Mouse (Mus musculus): ENCODE results near the gene Setd1b. TPM values are rescaled to one million over a fixed set of nuclear protein-coding genes. Genes with fewer than 3 reads are reported as not detected.

Gene Setd1b
- total and polyA plus RNA-seq, 2 experiments from 2014 or later, result 5.1 to 6.1 TPM

GRCm38 (mm10) chr5:123155425-123155824 lies 13.4 kb downstream of the Setd1b start:
- H3K4me3 ChIP-seq (ENCODE audit: low read depth, low read length), result no peak overlapping the region
- 50% methylated on average over 7 of the region's 7 CpGs for WGBS
- H3K9me3 ChIP-seq (replicated peaks; ENCODE audit: control insufficient read depth, low read length), result no peaks in the 10 kb centered on the region
- no peak overlapping the region for H3K4me2 ChIP-seq (ENCODE audit: low read depth, low read length)
- H3K36me3 ChIP-seq (replicated peaks; ENCODE audit: control insufficient read depth, insufficient read depth, low read length), result peaks cover 77% of the 10 kb centered on the region
- DNase-seq (ENCODE audit: low spot score) (peak; percentile 76), ATAC-seq (ENCODE audit: insufficient read depth, low read depth) (peak; percentile 51; the same call in 1 of the 2 replicates)
- peaks cover 4% of the 10 kb centered on the region; the same call in 1 of the 2 replicates for H3K4me1 ChIP-seq (ENCODE audit: control insufficient read depth, insufficient read depth)
- no peaks in the 10 kb centered on the region for H3K27me3 ChIP-seq (ENCODE audit: control insufficient read depth, insufficient read depth, low read length)
- no peak overlapping the region for H3K9ac ChIP-seq (replicated peaks; ENCODE audit: low read depth, low read length)
- no peak overlapping the region for H3K27ac ChIP-seq (ENCODE audit: low read depth)
- TF ChIP-seq EP300 (IDR thresholded peaks at IDR 0.05; ENCODE audit: low read depth), result no peak
- TF ChIP-seq CTCF (IDR thresholded peaks at IDR 0.05; ENCODE audit: low read depth), result peak; percentile 84

- no peak overlapping the region for H3K27ac ChIP-seq (ENCODE audit: low read depth)
- 88% methylated on average over 12 of the region's 12 CpGs for WGBS
- ATAC-seq (ENCODE audit: insufficient read depth, low read depth), result no peak
Observed at GRCm38 (mm10) chr5:123156763-123157162, 14.8 kb downstream of the Setd1b start.

GRCm38 (mm10) chr5:123157972-123158371 lies 16.0 kb downstream of the Setd1b start:
- ATAC-seq (ENCODE audit: insufficient read depth, low read depth) (no peak), DNase-seq (ENCODE audit: low spot score) (no peak)
- H3K9ac ChIP-seq (replicated peaks; ENCODE audit: low read depth, low read length), result no peak overlapping the region
- H3K4me1 ChIP-seq (ENCODE audit: control insufficient read depth, insufficient read depth), result no peaks in the 10 kb centered on the region
- no peaks in the 10 kb centered on the region for H3K9me3 ChIP-seq (replicated peaks; ENCODE audit: control insufficient read depth, low read length)
- H3K36me3 ChIP-seq (replicated peaks; ENCODE audit: control insufficient read depth, insufficient read depth, low read length), result peaks cover 87% of the 10 kb centered on the region
- H3K27ac ChIP-seq (ENCODE audit: low read depth), result no peak overlapping the region
- H3K27me3 ChIP-seq (ENCODE audit: control insufficient read depth, insufficient read depth, low read length), result no peaks in the 10 kb centered on the region
- no peak overlapping the region for H3K4me2 ChIP-seq (ENCODE audit: low read depth, low read length)
- WGBS, result 67% methylated on average over 4 of the region's 4 CpGs
- no peak for TF ChIP-seq EP300 (IDR thresholded peaks at IDR 0.05; ENCODE audit: low read depth)
- no peak for TF ChIP-seq CTCF (IDR thresholded peaks at IDR 0.05; ENCODE audit: low read depth)
- H3K4me3 ChIP-seq (ENCODE audit: low read depth, low read length), result no peak overlapping the region

More at GRCm38 (mm10) chr5:123156763-123157162, 14.8 kb downstream of the Setd1b start:
- peaks cover 88% of the 10 kb centered on the region for H3K36me3 ChIP-seq (replicated peaks; ENCODE audit: control insufficient read depth, insufficient read depth, low read length)
- H3K9me3 ChIP-seq (replicated peaks; ENCODE audit: control insufficient read depth, low read length), result no peaks in the 10 kb centered on the region
- no peaks in the 10 kb centered on the region for H3K27me3 ChIP-seq (ENCODE audit: control insufficient read depth, insufficient read depth, low read length)
- no peak overlapping the region for H3K4me2 ChIP-seq (ENCODE audit: low read depth, low read length)
- no peak overlapping the region for H3K4me3 ChIP-seq (ENCODE audit: low read depth, low read length)
- H3K4me1 ChIP-seq (ENCODE audit: control insufficient read depth, insufficient read depth), result no peaks in the 10 kb centered on the region
- no peak for TF ChIP-seq EP300 (IDR thresholded peaks at IDR 0.05; ENCODE audit: low read depth)
- TF ChIP-seq CTCF (IDR thresholded peaks at IDR 0.05; ENCODE audit: low read depth), result peak; percentile 35
- no peak for DNase-seq (ENCODE audit: low spot score)
- no peak overlapping the region for H3K9ac ChIP-seq (replicated peaks; ENCODE audit: low read depth, low read length)

- no peaks in the 10 kb centered on the region for H3K4me1 ChIP-seq (ENCODE audit: control insufficient read depth, insufficient read depth)
- no peak overlapping the region for H3K9ac ChIP-seq (replicated peaks; ENCODE audit: low read depth, low read length)
- no peak for DNase-seq (ENCODE audit: low spot score)
- no peaks in the 10 kb centered on the region for H3K27me3 ChIP-seq (ENCODE audit: control insufficient read depth, insufficient read depth, low read length)
- WGBS, result 89% methylated on average over 4 of the region's 4 CpGs
- H3K9me3 ChIP-seq (replicated peaks; ENCODE audit: control insufficient read depth, low read length), result no peaks in the 10 kb centered on the region
- ATAC-seq (ENCODE audit: insufficient read depth, low read depth), result no peak
- no peak overlapping the region for H3K4me2 ChIP-seq (ENCODE audit: low read depth, low read length)
- H3K36me3 ChIP-seq (replicated peaks; ENCODE audit: control insufficient read depth, insufficient read depth, low read length), result peaks cover 88% of the 10 kb centered on the region
- TF ChIP-seq EP300 (IDR thresholded peaks at IDR 0.05; ENCODE audit: low read depth) (no peak), CTCF (IDR thresholded peaks at IDR 0.05; ENCODE audit: low read depth) (no peak)
- no peak overlapping the region for H3K27ac ChIP-seq (ENCODE audit: low read depth)
- no peak overlapping the region for H3K4me3 ChIP-seq (ENCODE audit: low read depth, low read length)
Observed at GRCm38 (mm10) chr5:123159446-123159845, 17.5 kb downstream of the Setd1b start.

- Histone ChIP-seq H3K4me3 (ENCODE audit: low read depth, low read length) (no peak overlapping the region), H3K36me3 (replicated peaks; ENCODE audit: control insufficient read depth, insufficient read depth, low read length) (peaks cover 87% of the 10 kb centered on the region), H3K4me1 (ENCODE audit: control insufficient read depth, insufficient read depth) (no peaks in the 10 kb centered on the region), H3K27me3 (ENCODE audit: control insufficient read depth, insufficient read depth, low read length) (no peaks in the 10 kb centered on the region), H3K9me3 (replicated peaks; ENCODE audit: control insufficient read depth, low read length) (no peaks in the 10 kb centered on the region), H3K27ac (ENCODE audit: low read depth) (no peak overlapping the region), H3K9ac (replicated peaks; ENCODE audit: low read depth, low read length) (no peak overlapping the region), H3K4me2 (ENCODE audit: low read depth, low read length) (no peak overlapping the region)
- WGBS, result 91% methylated on average over 15 of the region's 15 CpGs
- DNase-seq (ENCODE audit: low spot score) (no peak), ATAC-seq (ENCODE audit: insufficient read depth, low read depth) (no peak)
- TF ChIP-seq CTCF (IDR thresholded peaks at IDR 0.05; ENCODE audit: low read depth) (no peak), EP300 (IDR thresholded peaks at IDR 0.05; ENCODE audit: low read depth) (no peak)
Observed at GRCm38 (mm10) chr5:123159866-123160265, 17.9 kb downstream of the Setd1b start.

GRCm38 (mm10) chr5:123160341-123160740 lies 18.3 kb downstream of the Setd1b start:
- DNase-seq (ENCODE audit: low spot score) (no peak), ATAC-seq (ENCODE audit: insufficient read depth, low read depth) (no peak)
- peaks cover 83% of the 10 kb centered on the region for H3K36me3 ChIP-seq (replicated peaks; ENCODE audit: control insufficient read depth, insufficient read depth, low read length)
- H3K9ac ChIP-seq (replicated peaks; ENCODE audit: low read depth, low read length), result no peak overlapping the region
- no peak for TF ChIP-seq EP300 (IDR thresholded peaks at IDR 0.05; ENCODE audit: low read depth)
- no peak for TF ChIP-seq CTCF (IDR thresholded peaks at IDR 0.05; ENCODE audit: low read depth)
- H3K4me3 ChIP-seq (ENCODE audit: low read depth, low read length), result no peak overlapping the region
- 84% methylated on average over 14 of the region's 15 CpGs for WGBS
- no peak overlapping the region for H3K4me2 ChIP-seq (ENCODE audit: low read depth, low read length)
- no peaks in the 10 kb centered on the region for H3K4me1 ChIP-seq (ENCODE audit: control insufficient read depth, insufficient read depth)
- no peaks in the 10 kb centered on the region for H3K27me3 ChIP-seq (ENCODE audit: control insufficient read depth, insufficient read depth, low read length)
- no peaks in the 10 kb centered on the region for H3K9me3 ChIP-seq (replicated peaks; ENCODE audit: control insufficient read depth, low read length)
- H3K27ac ChIP-seq (ENCODE audit: low read depth), result no peak overlapping the region
